Mouse (Mus musculus) liver, embryonic 12.5 days (tissue): ENCODE measurements around the gene Cryba1. TPM values are rescaled to one million over a fixed set of nuclear protein-coding genes. Genes with fewer than 3 reads are reported as not detected.
"Not testable (repeated sequence)": the region's sequence is repeated elsewhere in the genome, so short reads cannot be mapped to it uniquely, and the experiment has no call there.

Experiments
- ATAC-seq: fragments of 200-750 bp; cut with Nextera tagmentation; 2 replicates; pipeline ENCODE4 v1.8.0; 2017; ENCODE audit warnings: moderate number of reproducible peaks, mild to moderate bottlenecking, moderate library complexity
- H3K27ac ChIP-seq: fragments of 300-500 bp; sonication (generic); 2 replicates; pipeline ENCODE4 v1.5.1; 2016; ENCODE audit warnings: mild to moderate bottlenecking
- H3K27me3 ChIP-seq: fragments of 300-500 bp; sonication (generic); replicated peaks from 2 replicates; pipeline ENCODE4 v1.6.1; 2016; ENCODE audit warnings: mild to moderate bottlenecking, moderate library complexity
- H3K36me3 ChIP-seq: fragments of 300-500 bp; sonication (generic); 2 replicates; pipeline ENCODE4 v1.6.1; 2016; ENCODE audit warnings: mild to moderate bottlenecking, moderate library complexity
- H3K4me1 ChIP-seq: fragments of 300-500 bp; sonication (generic); 2 replicates; pipeline ENCODE4 v1.6.1; 2016
- H3K4me2 ChIP-seq: fragments of 300-500 bp; sonication (generic); 2 replicates; pipeline ENCODE4 v1.6.1; 2016; ENCODE audit warnings: mild to moderate bottlenecking, moderate library complexity
- H3K4me3 ChIP-seq: fragments of 300-500 bp; sonication (generic); 2 replicates; pipeline ENCODE4 v1.5.1; 2016; ENCODE audit warnings: mild to moderate bottlenecking, moderate library complexity
- H3K9ac ChIP-seq: fragments of 300-500 bp; sonication (generic); 2 replicates; pipeline ENCODE4 v1.6.1; 2016; ENCODE audit warnings: mild to moderate bottlenecking, moderate library complexity
- H3K9me3 ChIP-seq: fragments of 300-500 bp; sonication (generic); replicated peaks from 2 replicates; pipeline ENCODE4 v1.6.1; 2016; ENCODE audit warnings: mild to moderate bottlenecking, moderate library complexity
- WGBS: fragments of 180-500 bp; shearing (Covaris S2); methylation state at CpG from one replicate; pipeline ENCODE4 v1.1.7; 2016; ENCODE audit not compliant: insufficient replicate concordance; 5-methylcytosine and 5-hydroxymethylcytosine counted together
- polyA plus RNA-seq: library from polyadenylated mRNA; unstranded; fragments of >200 nt; fragmentation: Nextera tagmentation; extraction: Ambion mirVana; gene quantifications from 2 replicates; pipeline ENCODE4 v1.2.1, GENCODE M21; 2016

The Cryba1 gene
- polyA plus RNA-seq, 1 experiment from 2014 or later, result not detected

DNA sequence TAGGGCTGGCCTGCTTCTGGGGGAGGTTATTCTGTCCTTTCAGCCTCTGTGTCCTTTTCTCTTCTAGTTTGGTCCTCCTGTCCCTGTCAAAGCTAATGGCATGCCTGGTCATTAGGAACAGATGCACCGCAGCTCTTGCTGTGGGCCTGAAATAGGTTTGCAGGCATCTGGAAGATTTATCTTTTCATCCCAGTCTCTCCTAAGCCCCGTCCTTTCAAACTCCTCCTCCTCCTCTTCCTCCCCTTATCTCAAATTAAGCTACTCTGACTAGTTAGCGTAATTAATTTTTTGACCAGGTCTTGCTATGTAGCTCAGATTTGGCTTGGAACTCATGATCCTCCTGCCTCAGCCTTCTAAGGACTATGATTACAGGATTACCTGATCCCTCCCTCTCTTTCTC, 28.4 kb upstream of the Cryba1 start:
- ATAC-seq, result peak; percentile 69
- peak overlapping the region; percentile 55 for H3K4me2 ChIP-seq
- H3K9ac ChIP-seq, result peak overlapping the region; percentile 39; the same call in 1 of the 2 replicates
- no peaks in the 10 kb centered on the region for H3K9me3 ChIP-seq
- H3K27me3 ChIP-seq, result no peaks in the 10 kb centered on the region
- H3K36me3 ChIP-seq, result no peaks in the 10 kb centered on the region
- peak overlapping the region; percentile 17; the same call in 1 of the 2 replicates for H3K4me3 ChIP-seq
- peaks cover 39% of the 10 kb centered on the region for H3K4me1 ChIP-seq
- peak overlapping the region; percentile 86 for H3K27ac ChIP-seq
- 26% methylated on average over 3 of the region's 3 CpGs for WGBS

DNA sequence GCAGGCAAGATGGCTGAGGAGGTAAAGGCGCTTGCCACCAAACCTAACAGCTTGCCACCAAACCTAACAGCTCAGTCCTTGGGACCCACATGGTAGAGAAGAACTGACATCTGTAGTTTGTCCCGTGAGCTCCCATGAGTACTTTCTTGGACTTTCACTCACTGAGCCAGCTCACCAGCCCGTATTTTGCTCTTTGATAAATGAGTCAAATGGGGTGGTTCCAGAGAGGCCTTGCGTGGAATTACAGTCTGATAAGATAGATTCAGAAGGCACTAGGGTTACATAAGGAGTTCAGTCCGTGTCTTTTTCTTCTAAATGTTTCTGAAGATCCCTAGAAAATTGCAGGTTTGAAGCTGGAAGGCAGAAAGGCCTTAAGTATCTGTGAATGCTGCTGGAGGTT, 27.4 kb upstream of the Cryba1 start:
- H3K4me3 ChIP-seq, result 0 out of 2 replicates have a peak overlapping the region, but pooled peaks have one; percentile 17
- peak overlapping the region; percentile 39 for H3K9ac ChIP-seq
- H3K9me3 ChIP-seq, result no peaks in the 10 kb centered on the region
- peak overlapping the region; percentile 55 for H3K4me2 ChIP-seq
- H3K36me3 ChIP-seq, result no peaks in the 10 kb centered on the region
- WGBS, result 32% methylated on average over 5 of the region's 5 CpGs
- peak; percentile 85 for ATAC-seq
- H3K27me3 ChIP-seq, result no peaks in the 10 kb centered on the region
- peak overlapping the region; percentile 86 for H3K27ac ChIP-seq
- H3K4me1 ChIP-seq, result peaks cover 39% of the 10 kb centered on the region

DNA sequence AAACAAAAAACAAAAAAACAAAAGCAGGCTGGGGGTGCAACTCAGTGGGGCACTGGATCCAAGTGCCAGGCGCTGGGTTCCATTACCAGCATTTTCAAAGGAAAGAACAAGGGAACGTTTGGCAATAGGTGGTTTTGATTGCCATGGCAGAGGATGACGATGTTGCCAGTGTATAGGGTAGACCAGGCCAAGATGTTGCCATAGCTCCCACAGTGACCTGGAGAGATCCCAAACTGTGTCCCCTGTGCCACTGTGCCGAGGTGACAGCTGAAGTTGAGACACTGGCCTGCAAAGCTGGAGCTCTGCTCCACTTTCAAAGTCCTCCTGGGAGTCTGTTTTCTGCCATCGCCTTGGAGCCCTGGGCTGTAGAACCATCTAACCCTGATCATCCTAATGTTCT, 23.9 kb upstream of the Cryba1 start:
- Histone ChIP-seq H3K9ac (no peak overlapping the region), H3K27me3 (no peaks in the 10 kb centered on the region), H3K9me3 (no peaks in the 10 kb centered on the region), H3K36me3 (no peaks in the 10 kb centered on the region), H3K27ac (no peak overlapping the region), H3K4me2 (no peak overlapping the region), H3K4me3 (no peak overlapping the region), H3K4me1 (peaks cover 51% of the 10 kb centered on the region)
- no peak for ATAC-seq
- 75% methylated on average over 5 of the region's 5 CpGs for WGBS

DNA sequence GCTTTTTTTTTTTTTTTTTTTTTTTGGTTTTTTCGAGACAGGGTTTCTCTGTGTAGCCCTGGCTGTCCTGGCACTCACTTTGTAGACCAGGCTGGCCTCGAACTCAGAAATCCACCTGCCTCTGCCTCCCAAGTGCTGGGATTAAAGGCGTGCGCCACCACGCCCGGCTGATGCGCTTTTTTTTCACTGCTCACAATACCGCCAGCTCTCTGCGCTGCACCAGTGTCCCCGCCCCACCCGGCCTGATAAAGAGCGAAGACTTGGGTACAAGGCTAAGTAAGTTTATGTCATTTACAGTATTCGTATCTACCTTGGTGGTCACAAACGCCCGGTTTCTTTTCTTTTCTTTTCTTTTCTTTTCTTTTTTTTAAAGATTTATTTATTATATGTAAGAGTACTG, 22.0 kb upstream of the Cryba1 start:
- H3K9ac ChIP-seq, H3K9me3 ChIP-seq, H3K27ac ChIP-seq, H3K4me3 ChIP-seq, H3K36me3 ChIP-seq, H3K27me3 ChIP-seq, H3K4me2 ChIP-seq: not testable (repeated sequence)
- 67% methylated on average over 14 of the region's 15 CpGs for WGBS
- peaks cover 32% of the 10 kb centered on the region for H3K4me1 ChIP-seq
- peak; percentile 60 for ATAC-seq

DNA sequence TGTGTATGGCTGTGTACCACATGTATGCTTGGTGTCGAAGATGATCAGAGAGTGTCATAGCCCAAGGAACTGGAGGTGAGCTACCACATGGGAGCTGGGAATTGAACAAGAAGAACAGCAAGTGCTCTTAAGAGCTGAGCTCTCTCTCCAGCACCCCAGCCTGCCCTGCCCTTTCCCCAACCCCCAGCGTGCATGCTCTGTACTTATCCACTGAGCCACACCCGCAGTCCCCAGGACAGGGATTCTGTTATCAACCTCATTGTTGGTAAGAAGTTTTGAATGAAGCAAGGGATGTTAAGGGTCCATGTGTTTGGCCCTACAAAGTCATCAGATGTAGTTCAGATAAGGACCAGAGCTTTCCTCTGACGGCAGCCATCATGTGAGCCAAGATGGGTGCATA, 21.6 kb upstream of the Cryba1 start:
- WGBS, result 41% methylated on average over 4 of the region's 4 CpGs
- H3K27me3 ChIP-seq, result no peaks in the 10 kb centered on the region
- no peaks in the 10 kb centered on the region for H3K9me3 ChIP-seq
- peak overlapping the region; percentile 15; the same call in 1 of the 2 replicates for H3K9ac ChIP-seq
- peak; percentile 78 for ATAC-seq
- peak overlapping the region; percentile 24 for H3K4me2 ChIP-seq
- H3K4me1 ChIP-seq, result peaks cover 28% of the 10 kb centered on the region
- peak overlapping the region; percentile 39 for H3K27ac ChIP-seq
- no peak overlapping the region for H3K4me3 ChIP-seq
- no peaks in the 10 kb centered on the region for H3K36me3 ChIP-seq

DNA sequence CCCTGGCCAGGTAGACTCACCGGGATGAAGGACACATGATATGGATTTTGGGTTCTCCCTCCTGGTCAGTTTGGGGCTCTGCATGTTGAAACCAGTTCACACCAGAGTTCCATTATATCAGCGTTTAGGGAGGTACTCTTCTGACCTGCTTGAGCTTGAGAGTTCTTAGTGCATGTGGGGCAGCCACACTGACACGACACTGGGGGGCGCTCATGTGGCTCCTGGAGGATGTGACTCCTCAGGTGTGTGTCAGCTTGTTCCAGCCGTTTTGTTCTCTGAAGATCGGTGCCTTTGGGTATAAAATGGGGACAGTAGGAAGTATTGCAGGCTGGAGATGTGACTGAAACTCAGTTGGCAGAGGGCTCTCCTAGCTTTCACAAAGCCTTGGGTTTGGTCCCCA, 18.9 kb upstream of the Cryba1 start:
- Histone ChIP-seq H3K36me3 (no peaks in the 10 kb centered on the region), H3K4me2 (no peak overlapping the region), H3K4me1 (peaks cover 22% of the 10 kb centered on the region), H3K4me3 (no peak overlapping the region), H3K27me3 (no peaks in the 10 kb centered on the region; the same call in 1 of the 2 replicates), H3K27ac (no peak overlapping the region), H3K9me3 (no peaks in the 10 kb centered on the region), H3K9ac (no peak overlapping the region)
- no peak for ATAC-seq
- 26% methylated on average over 6 of the region's 6 CpGs for WGBS

DNA sequence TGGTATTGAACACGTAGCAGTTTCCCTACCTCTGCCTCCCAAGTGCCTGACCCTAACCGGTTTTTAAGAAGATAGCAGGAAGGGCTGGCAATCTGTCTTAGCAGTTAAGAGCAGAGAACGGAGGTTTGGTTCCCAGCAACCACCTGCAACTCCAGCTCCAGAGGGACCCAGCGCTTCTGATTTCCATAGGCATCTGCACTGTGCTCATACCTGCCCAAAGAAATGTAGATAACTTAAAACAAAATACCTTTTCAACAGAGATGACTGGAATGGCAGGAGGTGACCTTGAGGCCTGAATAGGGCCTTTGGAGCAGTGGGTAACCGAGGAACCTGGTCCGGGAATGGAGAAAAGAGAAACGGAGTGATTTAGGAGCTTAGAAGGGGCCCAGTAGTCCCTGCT, 13.5 kb upstream of the Cryba1 start:
- no peaks in the 10 kb centered on the region for H3K36me3 ChIP-seq
- no peak overlapping the region for H3K27ac ChIP-seq
- H3K9ac ChIP-seq, result no peak overlapping the region
- no peak overlapping the region for H3K4me2 ChIP-seq
- no peak for ATAC-seq
- H3K4me3 ChIP-seq, result no peak overlapping the region
- H3K4me1 ChIP-seq, result no peaks in the 10 kb centered on the region
- H3K9me3 ChIP-seq, result no peaks in the 10 kb centered on the region
- no peaks in the 10 kb centered on the region; the same call in 1 of the 2 replicates for H3K27me3 ChIP-seq
- WGBS, result 54% methylated on average over 7 of the region's 7 CpGs

DNA sequence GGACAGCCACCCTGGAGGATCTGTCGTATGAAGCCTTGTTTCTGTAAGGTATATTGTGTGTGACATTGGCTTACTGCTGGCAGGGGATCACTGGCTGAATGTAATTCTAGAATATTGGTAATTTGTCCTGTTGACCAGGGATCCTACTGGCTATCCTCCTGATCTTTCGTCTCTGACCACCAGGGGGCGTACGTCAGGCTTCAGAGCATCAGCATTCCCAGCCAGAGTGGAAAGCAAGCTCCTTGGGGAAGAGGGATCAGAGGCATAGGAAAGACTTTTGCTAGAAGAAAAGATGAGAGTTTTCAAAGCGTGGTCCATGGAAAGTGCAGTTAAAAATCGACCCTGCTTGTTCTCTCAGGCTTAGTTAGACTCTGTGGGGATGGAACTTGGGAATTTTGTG, 12.2 kb upstream of the Cryba1 start:
- Histone ChIP-seq H3K27ac (no peak overlapping the region), H3K36me3 (no peaks in the 10 kb centered on the region), H3K27me3 (no peaks in the 10 kb centered on the region; the same call in 1 of the 2 replicates), H3K4me3 (no peak overlapping the region), H3K4me1 (no peaks in the 10 kb centered on the region), H3K9ac (no peak overlapping the region), H3K9me3 (no peaks in the 10 kb centered on the region), H3K4me2 (no peak overlapping the region)
- no peak; the same call in 1 of the 2 replicates for ATAC-seq
- WGBS, result 2% methylated on average over 6 of the region's 6 CpGs

DNA sequence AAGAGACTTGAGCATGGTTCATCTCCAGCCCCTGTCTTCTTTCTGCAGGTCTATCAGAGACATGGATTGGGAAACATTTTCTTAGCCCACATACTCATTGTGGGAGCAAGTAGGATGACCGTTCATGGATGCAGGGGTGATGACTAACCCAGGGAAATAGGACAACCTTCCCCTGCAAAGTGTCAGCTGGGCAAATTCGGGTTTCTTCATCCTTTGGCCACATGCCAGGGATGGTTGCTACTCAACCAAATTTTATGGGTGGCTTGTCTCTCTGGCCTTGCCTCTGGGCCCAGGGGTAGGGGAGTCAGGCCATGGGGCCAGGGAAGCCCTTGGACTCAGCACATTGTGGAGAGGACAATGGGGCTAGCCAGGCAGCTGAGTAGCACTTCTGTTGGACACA, 3.5 kb upstream of the Cryba1 start:
- Histone ChIP-seq H3K4me3 (no peak overlapping the region), H3K4me1 (no peaks in the 10 kb centered on the region), H3K4me2 (no peak overlapping the region), H3K27ac (no peak overlapping the region), H3K36me3 (no peaks in the 10 kb centered on the region), H3K9me3 (no peaks in the 10 kb centered on the region), H3K9ac (no peak overlapping the region), H3K27me3 (peaks cover 11% of the 10 kb centered on the region; the same call in 1 of the 2 replicates)
- WGBS, result 65% methylated on average over 2 of the region's 2 CpGs
- no peak for ATAC-seq

DNA sequence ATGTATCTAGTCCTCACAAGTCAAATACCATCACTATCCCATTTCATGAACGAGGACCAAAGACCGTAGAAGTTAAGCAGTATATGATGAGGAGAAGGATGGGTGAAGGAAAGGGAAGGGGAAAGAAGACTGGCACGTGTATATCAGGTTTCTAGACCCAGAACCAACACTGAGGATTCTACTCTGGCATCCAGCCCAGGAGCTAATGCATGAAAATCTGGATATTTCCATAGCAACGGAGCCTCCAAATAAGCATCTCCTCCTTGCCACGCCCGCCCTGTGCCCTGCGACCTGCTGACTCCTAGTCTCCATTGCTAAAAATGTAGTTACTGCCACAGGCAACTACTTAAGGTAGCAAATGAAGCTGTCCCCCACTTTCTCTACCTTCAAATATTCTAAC, 317 bp downstream of the Cryba1 start:
- H3K9me3 ChIP-seq, result no peaks in the 10 kb centered on the region
- no peak overlapping the region for H3K27ac ChIP-seq
- H3K4me1 ChIP-seq, result no peaks in the 10 kb centered on the region
- no peak for ATAC-seq
- H3K36me3 ChIP-seq, result no peaks in the 10 kb centered on the region
- no peak overlapping the region for H3K4me2 ChIP-seq
- no peak overlapping the region for H3K9ac ChIP-seq
- no peaks in the 10 kb centered on the region for H3K27me3 ChIP-seq
- no peak overlapping the region for H3K4me3 ChIP-seq
- 72% methylated on average over 7 of the region's 7 CpGs for WGBS

DNA sequence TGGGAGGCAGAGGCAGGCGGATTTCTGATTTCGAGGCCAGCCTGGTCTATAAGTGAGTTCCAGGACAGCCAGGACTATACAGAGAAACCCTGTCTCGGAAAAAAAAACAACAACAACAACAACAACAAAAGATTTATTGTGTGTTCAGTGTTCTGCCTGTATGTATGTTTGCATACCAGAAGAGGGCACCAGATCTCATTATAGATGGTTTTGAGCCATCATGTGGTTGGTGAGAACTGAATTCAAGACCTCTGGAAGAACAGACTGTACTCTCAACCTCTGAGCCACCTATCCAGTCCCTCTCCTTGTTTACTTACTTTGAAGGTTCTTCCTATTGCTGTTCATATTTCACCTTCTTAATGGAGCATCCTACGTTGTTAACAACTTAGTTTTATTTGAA, 3.7 kb downstream of the Cryba1 start:
- Histone ChIP-seq H3K9me3 (no peaks in the 10 kb centered on the region), H3K27ac (no peak overlapping the region)
- WGBS, result 70% methylated on average over 4 of the region's 4 CpGs

DNA sequence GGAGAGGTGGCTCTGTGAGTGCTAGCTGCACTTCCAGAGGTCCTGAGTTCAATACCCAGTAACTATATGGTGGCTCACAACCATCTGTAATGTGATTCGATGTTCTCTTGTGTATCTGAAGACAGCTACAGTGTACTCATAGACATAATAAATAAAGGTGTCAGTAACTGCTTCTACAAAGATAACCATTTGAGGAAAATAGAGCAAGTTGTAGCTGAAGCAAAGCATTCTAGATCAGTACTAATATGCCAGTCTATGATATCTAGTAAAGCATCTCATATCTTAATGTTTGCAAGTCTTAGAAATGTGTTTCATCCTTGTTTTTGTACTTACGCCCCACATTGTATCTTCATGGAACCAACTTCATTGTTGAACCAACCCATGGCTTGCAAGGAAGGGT, 6.0 kb downstream of the Cryba1 start:
- no peak for ATAC-seq
- peaks cover 16% of the 10 kb centered on the region for H3K36me3 ChIP-seq
- WGBS, result 82% methylated on average over 2 of the region's 2 CpGs
- no peaks in the 10 kb centered on the region for H3K27me3 ChIP-seq
- H3K4me1 ChIP-seq, result no peaks in the 10 kb centered on the region
- no peaks in the 10 kb centered on the region for H3K9me3 ChIP-seq
- H3K27ac ChIP-seq, result no peak overlapping the region
- H3K4me3 ChIP-seq, result no peak overlapping the region
- H3K4me2 ChIP-seq, result no peak overlapping the region
- no peak overlapping the region for H3K9ac ChIP-seq

More for the DNA sequence above, 3.7 kb downstream of the Cryba1 start:
- ATAC-seq, result no peak
- Histone ChIP-seq H3K9ac (no peak overlapping the region), H3K27me3 (no peaks in the 10 kb centered on the region), H3K36me3 (peaks cover 6% of the 10 kb centered on the region), H3K4me3 (no peak overlapping the region), H3K4me2 (no peak overlapping the region), H3K4me1 (no peaks in the 10 kb centered on the region)

DNA sequence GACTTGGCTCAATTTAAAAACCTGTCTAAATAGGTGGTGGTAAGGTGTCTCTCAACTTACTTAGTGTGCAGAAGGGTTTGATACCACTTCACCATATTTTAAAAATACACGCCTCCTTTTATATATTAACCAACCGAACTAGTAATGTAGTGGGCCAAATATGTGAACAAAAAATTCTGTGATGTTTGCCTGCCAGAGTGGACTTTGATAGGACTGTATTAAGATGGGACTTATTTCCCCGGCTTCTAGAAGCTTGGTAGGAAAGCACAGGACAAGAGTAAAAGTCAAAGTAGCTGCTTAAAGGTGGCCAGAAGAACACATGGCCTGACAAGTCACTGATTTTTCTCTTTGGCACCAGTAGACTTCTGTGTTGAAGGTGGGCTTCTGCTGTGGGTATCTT, 11.3 kb downstream of the Cryba1 start:
- 88% methylated on average over 3 of the region's 3 CpGs for WGBS
- Histone ChIP-seq H3K4me2 (no peak overlapping the region), H3K27me3 (no peaks in the 10 kb centered on the region), H3K27ac (no peak overlapping the region), H3K9me3 (no peaks in the 10 kb centered on the region), H3K9ac (no peak overlapping the region), H3K4me1 (no peaks in the 10 kb centered on the region), H3K4me3 (no peak overlapping the region), H3K36me3 (peaks cover 48% of the 10 kb centered on the region)
- ATAC-seq, result no peak
